ENCODE assay signal across 8 mouse cellular contexts in genomic region chr12:111445890-111446613, GRCm38 (mm10). TPM values are rescaled to one million over a fixed set of nuclear protein-coding genes. Genes with fewer than 3 reads are reported as not detected.
DNase-seq lines count a peak whose midpoint lies in the region; ATAC-seq lines count a peak whose summit lies in the region.

No protein-coding gene starts in this region.

- no peaks in the 10 kb centered on the region for H3K9me3 ChIP-seq in heart, embryonic 11.5 days (replicated peaks; ENCODE audit: control insufficient read depth, low read length)
- H3K9me3 ChIP-seq in hindbrain, embryonic 16.5 days (ENCODE audit: control insufficient read depth, low read length) = no peaks in the 10 kb centered on the region
- H3K9me3 ChIP-seq in midbrain, embryonic 11.5 days (ENCODE audit: control insufficient read depth, low read length) = no peaks in the 10 kb centered on the region

- ATAC-seq in heart, embryonic 11.5 days (replicated peaks; ENCODE audit: insufficient number of reproducible peaks, low FRiP score, low TSS enrichment) = no peak
- no peak for ATAC-seq in hindbrain, embryonic 16.5 days
- no peak for ATAC-seq in midbrain, embryonic 11.5 days (ENCODE audit: low FRiP score)

- H3K4me2 ChIP-seq in heart, embryonic 11.5 days = peak overlapping the region; percentile 57
- H3K4me2 ChIP-seq in hindbrain, embryonic 16.5 days (ENCODE audit: low read length) = peak overlapping the region; percentile 53
- H3K4me2 ChIP-seq in midbrain, embryonic 11.5 days = peak overlapping the region; percentile 27; the same call in 1 of the 2 replicates

- H3K4me1 ChIP-seq in heart, embryonic 11.5 days (ENCODE audit: control insufficient read depth, insufficient read depth, low read length) = peaks cover 41% of the 10 kb centered on the region
- peaks cover 17% of the 10 kb centered on the region for H3K4me1 ChIP-seq in hindbrain, embryonic 16.5 days (ENCODE audit: control insufficient read depth, insufficient read depth, low read depth, low read length)
- peaks cover 20% of the 10 kb centered on the region for H3K4me1 ChIP-seq in midbrain, embryonic 11.5 days (ENCODE audit: control insufficient read depth, insufficient read depth, low read length)

- intact Hi-C loops in heart, postnatal 25 days (cut with DNase I) = no loop called here

- H3K27me3 ChIP-seq in heart, embryonic 11.5 days (ENCODE audit: control insufficient read depth, insufficient read depth, low read length) = peaks cover 90% of the 10 kb centered on the region
- H3K27me3 ChIP-seq in hindbrain, embryonic 16.5 days (replicated peaks; ENCODE audit: control insufficient read depth, insufficient read depth, low read length) = peaks cover 93% of the 10 kb centered on the region
- H3K27me3 ChIP-seq in midbrain, embryonic 11.5 days (ENCODE audit: control insufficient read depth, insufficient read depth, low read length) = peaks cover 93% of the 10 kb centered on the region

- H3K4me3 ChIP-seq in heart, embryonic 11.5 days (ENCODE audit: low read depth, low read length) = peak overlapping the region; percentile 36
- H3K4me3 ChIP-seq in hindbrain, embryonic 16.5 days (ENCODE audit: low read length) = peak overlapping the region; percentile 32
- H3K4me3 ChIP-seq in midbrain, embryonic 11.5 days (ENCODE audit: low read depth, low read length) = peak overlapping the region; percentile 15

- no peak overlapping the region for H3K27ac ChIP-seq in heart, embryonic 11.5 days (ENCODE audit: low read depth, low read length)
- H3K27ac ChIP-seq in hindbrain, embryonic 16.5 days (ENCODE audit: low read depth, low read length) = no peak overlapping the region
- H3K27ac ChIP-seq in midbrain, embryonic 11.5 days (ENCODE audit: low read depth, low read length) = no peak overlapping the region

- no peaks in the 10 kb centered on the region for H3K36me3 ChIP-seq in heart, embryonic 11.5 days (ENCODE audit: control insufficient read depth, insufficient read depth, low read length)
- H3K36me3 ChIP-seq in hindbrain, embryonic 16.5 days (ENCODE audit: control insufficient read depth, insufficient read depth, low read length) = no peaks in the 10 kb centered on the region
- no peaks in the 10 kb centered on the region for H3K36me3 ChIP-seq in midbrain, embryonic 11.5 days (ENCODE audit: control insufficient read depth, insufficient read depth, low read length)

- no peak overlapping the region for H3K9ac ChIP-seq in heart, embryonic 11.5 days (ENCODE audit: low read depth, low read length)
- H3K9ac ChIP-seq in hindbrain, embryonic 16.5 days (ENCODE audit: low read depth, low read length) = peak overlapping the region; percentile 32; the same call in 1 of the 2 replicates
- no peak overlapping the region for H3K9ac ChIP-seq in midbrain, embryonic 11.5 days (ENCODE audit: low read length)

- WGBS in heart, embryonic 11.5 days (ENCODE audit: insufficient replicate concordance) = 14% methylated on average over 27 of the region's 27 CpGs
- 11% methylated on average over 27 of the region's 27 CpGs for WGBS in hindbrain, embryonic 16.5 days
- WGBS in midbrain, embryonic 11.5 days = 7% methylated on average over 22 of the region's 27 CpGs

- DNase-seq in heart, postnatal 25 days (ENCODE audit: low spot score) = no peak
- peak; percentile 27 for DNase-seq in R1 (ENCODE audit: low read depth, low spot score)
- peak; percentile 93 for DNase-seq in midbrain, embryonic 11.5 days (ENCODE audit: low spot score, missing footprints)
- no peak for DNase-seq in thymus, adult 18-20 months
- no peak for DNase-seq in layer of hippocampus, postnatal 25 days (ENCODE audit: extremely low spot score in 1 of 2, low spot score in 1 of 2)
- no peak for DNase-seq in T-cell, adult 2 months (ENCODE audit: low spot score)

RNA-seq across cellular contexts. Expression of gene Tnfaip2, which starts 3.8 kb away (rescaled TPM):
- polyA plus RNA-seq in heart, embryonic 11.5 days (2014; fragmentation: Nextera tagmentation; extraction: Ambion mirVana) = 7.7 and 11.2 TPM in 2 replicates
- 10 to 100 TPM; 41.7 to 48.7 TPM for total RNA-seq in heart, postnatal 25 days (2021)
- polyA plus RNA-seq in hindbrain, embryonic 16.5 days (2015; fragmentation: Nextera tagmentation; extraction: Ambion mirVana) = 0.79 and 1.2 TPM in 2 replicates
- polyA plus RNA-seq in midbrain, embryonic 11.5 days (2014; fragmentation: Nextera tagmentation; extraction: Ambion mirVana) = 1.1 and 2.3 TPM in 2 replicates
- total RNA-seq in layer of hippocampus, postnatal 25 days (2021) = under 1 TPM; 0.63 to 0.81 TPM

RNA-seq across cellular contexts. Expression of gene Exoc3l4, which starts 29.2 kb away (rescaled TPM):
- polyA plus RNA-seq in heart, embryonic 11.5 days (2014; fragmentation: Nextera tagmentation; extraction: Ambion mirVana) = 11.3 and 11.6 TPM in 2 replicates
- total RNA-seq in heart, postnatal 25 days (2021) = 1 to 10 TPM; 1.2 to 2.9 TPM
- 2.6 and 2.7 TPM in 2 replicates for polyA plus RNA-seq in hindbrain, embryonic 16.5 days (2015; fragmentation: Nextera tagmentation; extraction: Ambion mirVana)
- polyA plus RNA-seq in midbrain, embryonic 11.5 days (2014; fragmentation: Nextera tagmentation; extraction: Ambion mirVana) = 2.3 and 2.9 TPM in 2 replicates
- total RNA-seq in layer of hippocampus, postnatal 25 days (2021) = 1 to 10 TPM; 2.6 to 3.4 TPM

RNA-seq across cellular contexts. Expression of gene Lbhd2, which starts 39.4 kb away (rescaled TPM):
- polyA plus RNA-seq in heart, embryonic 11.5 days (2014; fragmentation: Nextera tagmentation; extraction: Ambion mirVana) = 0.50 TPM in 1 of 2 replicates, not detected in the other
- not detected for total RNA-seq in heart, postnatal 25 days (2021)
- polyA plus RNA-seq in hindbrain, embryonic 16.5 days (2015; fragmentation: Nextera tagmentation; extraction: Ambion mirVana) = 2.5 and 3.3 TPM in 2 replicates
- polyA plus RNA-seq in midbrain, embryonic 11.5 days (2014; fragmentation: Nextera tagmentation; extraction: Ambion mirVana) = not detected in 2 replicates
- total RNA-seq in layer of hippocampus, postnatal 25 days (2021) = under 1 TPM in 1 of 2 experiments, not detected in 1; 0.86 TPM

RNA-seq across cellular contexts. Expression of gene Gm266, which starts 39.6 kb away (rescaled TPM):
- 5.5 and 6.2 TPM in 2 replicates for polyA plus RNA-seq in heart, embryonic 11.5 days (2014; fragmentation: Nextera tagmentation; extraction: Ambion mirVana)
- under 1 TPM; 0.36 to 0.75 TPM for total RNA-seq in heart, postnatal 25 days (2021)
- 2.6 and 5.0 TPM in 2 replicates for polyA plus RNA-seq in hindbrain, embryonic 16.5 days (2015; fragmentation: Nextera tagmentation; extraction: Ambion mirVana)
- 4.2 and 6.0 TPM in 2 replicates for polyA plus RNA-seq in midbrain, embryonic 11.5 days (2014; fragmentation: Nextera tagmentation; extraction: Ambion mirVana)
- 1 to 10 TPM; 5.6 to 7.8 TPM for total RNA-seq in layer of hippocampus, postnatal 25 days (2021)

Comparison
In these comparisons a context has a peak if more than half of its experiments do, and no peak if none do; other contexts are left out.
1. DNase-seq: peak in R1 (single experiment) and midbrain, embryonic 11.5 days (single experiment); none in heart, postnatal 25 days (single experiment), thymus, adult 18-20 months (0 of 2), layer of hippocampus, postnatal 25 days (0 of 2) and T-cell, adult 2 months (single experiment).
2. Peak in every context shown above with its lines, with median percentiles within 50 percentile points of each other: H3K4me2 ChIP-seq and H3K4me3 ChIP-seq.